Mouse (Mus musculus) embryonic facial prominence, embryonic 15.5 days (tissue): ENCODE data around the gene Gm28043. TPM values are rescaled to one million over a fixed set of nuclear protein-coding genes. Genes with fewer than 3 reads are reported as not detected.
A peak's percentile ranks its signal among the peaks of the same experiment; 100 is the strongest.
"Not testable (repeated sequence)": the region's sequence is repeated elsewhere in the genome, so short reads cannot be mapped to it uniquely, and the experiment has no call there.

Experiments used
- ATAC-seq: fragments of 200-750 bp; cut with Nextera tagmentation; 2 replicates; pipeline ENCODE4 v1.8.0; 2017; ENCODE audit warnings: low read depth, moderate TSS enrichment; ENCODE audit not compliant: insufficient number of reproducible peaks, low FRiP score, low TSS enrichment
- H3K27ac ChIP-seq: fragments of 300-500 bp; sonication (generic); replicated peaks from 2 replicates; pipeline ENCODE4 v1.5.1; 2015; ENCODE audit warnings: mild to moderate bottlenecking, inconsistent platforms
- H3K27me3 ChIP-seq: fragments of 300-500 bp; sonication (generic); 2 replicates; pipeline ENCODE4 v1.6.1; 2015; ENCODE audit warnings: inconsistent platforms
- H3K36me3 ChIP-seq: fragments of 300-500 bp; sonication (generic); 2 replicates; pipeline ENCODE4 v1.6.1; 2015; ENCODE audit warnings: mild to moderate bottlenecking, inconsistent platforms
- H3K4me1 ChIP-seq: fragments of 300-500 bp; sonication (generic); 2 replicates; pipeline ENCODE4 v1.6.1; 2015; ENCODE audit warnings: inconsistent platforms
- H3K4me2 ChIP-seq: fragments of 300-500 bp; sonication (generic); replicated peaks from 2 replicates; pipeline ENCODE4 v1.6.1; 2015; ENCODE audit warnings: mild to moderate bottlenecking, inconsistent platforms
- H3K4me3 ChIP-seq: fragments of 300-500 bp; sonication (generic); replicated peaks from 2 replicates; pipeline ENCODE4 v1.5.1; 2015; ENCODE audit warnings: mild to moderate bottlenecking, inconsistent platforms
- H3K9ac ChIP-seq: fragments of 300-500 bp; sonication (generic); 2 replicates; pipeline ENCODE4 v1.6.1; 2015; ENCODE audit warnings: inconsistent platforms
- H3K9me3 ChIP-seq: fragments of 300-500 bp; sonication (generic); replicated peaks from 2 replicates; pipeline ENCODE4 v1.6.1; 2016; ENCODE audit warnings: inconsistent platforms
- WGBS: fragments of 180-500 bp; shearing (Covaris S2); methylation state at CpG from one replicate; pipeline ENCODE4 v1.1.7; 2015; 5-methylcytosine and 5-hydroxymethylcytosine counted together
- polyA plus RNA-seq: library from polyadenylated mRNA; unstranded; fragments of >200 nt; fragmentation: Nextera tagmentation; extraction: Ambion mirVana; gene quantifications from 2 replicates; pipeline ENCODE4 v1.2.1, GENCODE M21; 2015

The Gm28043 gene
- polyA plus RNA-seq, 1 experiment from 2014 or later = 2.4 TPM

GRCm38 (mm10) chr17:29713734-29714133 is 99.1 kb downstream of the Gm28043 start:
- H3K4me1 ChIP-seq = peaks cover 46% of the 10 kb centered on the region
- WGBS = 93% methylated on average over 4 of the region's 4 CpGs
- not testable (repeated sequence) for H3K4me3 ChIP-seq, H3K27ac ChIP-seq, H3K27me3 ChIP-seq, H3K9ac ChIP-seq, H3K4me2 ChIP-seq, ATAC-seq, H3K36me3 ChIP-seq, H3K9me3 ChIP-seq

DNA sequence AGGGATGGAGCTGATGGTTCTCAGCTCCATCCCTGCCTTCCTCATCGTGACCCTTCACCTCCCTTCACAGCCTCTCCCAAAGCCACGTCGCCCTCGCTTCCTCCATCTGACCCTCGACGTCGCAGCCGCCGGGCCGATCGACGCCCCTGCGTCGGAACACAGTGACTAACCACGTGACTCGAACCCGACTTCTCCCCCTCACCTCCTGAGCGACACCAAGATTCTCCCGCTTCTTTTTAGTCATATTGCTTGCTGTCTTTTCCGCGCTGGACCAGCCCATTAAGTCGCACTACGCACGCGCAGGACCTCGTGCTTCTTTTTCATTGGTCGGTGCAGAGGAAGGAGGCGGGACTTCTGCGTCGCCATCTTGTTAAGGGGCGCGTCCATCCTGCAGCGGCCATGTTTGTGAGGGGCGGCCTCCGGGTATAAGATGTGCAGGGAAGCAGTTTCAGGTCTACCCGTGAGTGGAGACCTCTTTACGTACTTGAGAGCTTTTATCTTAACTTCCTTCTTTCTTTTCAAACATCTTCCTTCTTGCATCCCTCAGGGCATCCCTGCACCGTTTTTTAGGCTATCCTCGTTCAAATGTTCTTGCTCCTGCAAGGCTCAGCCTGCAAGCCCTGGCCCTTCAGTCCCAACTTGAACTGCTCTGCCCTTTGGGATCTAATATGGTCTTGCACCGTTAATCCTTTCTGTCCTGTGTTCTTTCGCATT is 102.2 kb downstream of the Gm28043 start, which contains the start of gene Ccdc167:
Ccdc167 (minus strand) TSS at position 313 of the 714 bp plus-strand sequence.
- Histone ChIP-seq H3K9me3 (no peaks in the 10 kb centered on the region), H3K27ac (0 out of 2 replicates have a peak within 1 kb of the TSS, but pooled peaks have one; percentile 13), H3K4me1 (peaks cover 15% of the 10 kb centered on the region), H3K4me2 (peak within 1 kb of the TSS; percentile 71), H3K36me3 (peaks cover 10% of the 10 kb centered on the region; the same call in 1 of the 2 replicates), H3K4me3 (peak within 1 kb of the TSS; percentile 58), H3K9ac (peak within 1 kb of the TSS; percentile 36), H3K27me3 (no peaks in the 10 kb centered on the region)
- peak; percentile 94 for ATAC-seq
- 5% methylated on average over 41 of the region's 41 CpGs for WGBS

GRCm38 (mm10) chr17:29718660-29719059 is 104.0 kb downstream of the Gm28043 start:
- ATAC-seq = no peak
- Histone ChIP-seq H3K36me3 (peaks cover 10% of the 10 kb centered on the region; the same call in 1 of the 2 replicates), H3K4me3 (no peak overlapping the region), H3K9me3 (no peaks in the 10 kb centered on the region), H3K27ac (no peak overlapping the region), H3K4me2 (no peak overlapping the region), H3K27me3 (no peaks in the 10 kb centered on the region), H3K9ac (no peak overlapping the region), H3K4me1 (peaks cover 15% of the 10 kb centered on the region)
- WGBS = 81% methylated on average over 8 of the region's 8 CpGs

DNA sequence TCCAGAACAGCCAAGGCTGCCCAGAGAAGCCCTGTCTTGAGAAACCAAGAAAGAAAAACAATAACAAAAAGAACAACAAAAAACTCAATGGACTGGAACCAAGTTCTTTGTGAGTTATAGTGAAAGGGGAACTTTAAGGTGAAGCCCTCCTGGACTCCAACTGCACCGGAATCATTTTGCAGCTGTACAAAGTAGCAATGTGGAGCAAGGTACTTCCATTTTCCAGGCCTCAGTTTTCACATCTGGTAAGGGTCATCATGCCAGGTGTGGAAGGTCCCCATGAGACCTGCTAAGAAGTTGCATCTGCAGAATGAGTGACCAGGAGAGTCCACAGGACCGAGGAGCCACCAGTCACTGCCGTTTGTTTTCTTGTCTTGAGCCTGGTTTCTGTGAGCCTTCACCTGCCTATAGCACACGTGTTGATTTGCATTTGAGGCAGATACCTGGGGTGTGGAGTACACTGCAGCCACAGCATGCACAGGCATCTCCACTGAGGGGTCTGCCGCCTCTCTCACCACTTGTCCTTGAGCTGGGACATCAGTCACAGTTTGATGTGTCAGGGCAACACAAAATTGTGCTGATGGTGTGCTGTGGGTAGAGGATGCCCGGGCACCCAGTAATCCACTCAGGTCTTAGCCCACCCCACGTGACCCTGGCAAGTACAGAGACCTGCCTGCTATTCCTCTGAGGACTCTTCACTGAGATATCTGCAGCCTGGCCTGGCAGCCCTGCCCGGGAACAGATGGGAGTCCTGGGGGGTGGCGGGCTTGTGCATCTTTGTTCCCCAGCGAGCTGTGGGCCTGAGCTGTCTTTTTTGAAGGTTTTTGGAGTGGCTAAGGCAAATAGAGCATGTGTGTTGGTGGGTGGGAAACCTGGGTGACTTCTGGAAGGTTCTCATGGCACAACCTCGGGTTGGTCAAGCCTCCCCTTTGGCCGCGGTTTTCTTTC is 105.2 kb downstream of the Gm28043 start:
- Histone ChIP-seq H3K27ac (no peak overlapping the region), H3K9me3 (no peaks in the 10 kb centered on the region), H3K4me2 (no peak overlapping the region), H3K27me3 (no peaks in the 10 kb centered on the region), H3K9ac (no peak overlapping the region), H3K36me3 (0 out of 2 replicates have a peak, but pooled peaks cover 1% of the 10 kb centered on the region), H3K4me1 (peaks cover 18% of the 10 kb centered on the region), H3K4me3 (no peak overlapping the region)
- 79% methylated on average over 13 of the region's 13 CpGs for WGBS
- no peak for ATAC-seq

- H3K36me3 ChIP-seq = no peaks in the 10 kb centered on the region
- H3K27ac ChIP-seq = no peak overlapping the region
- H3K9me3 ChIP-seq = no peaks in the 10 kb centered on the region
- no peak overlapping the region for H3K4me3 ChIP-seq
- ATAC-seq = no peak
- no peak overlapping the region for H3K9ac ChIP-seq
- H3K4me2 ChIP-seq = no peak overlapping the region
- no peaks in the 10 kb centered on the region for H3K27me3 ChIP-seq
- H3K4me1 ChIP-seq = peaks cover 15% of the 10 kb centered on the region
- 58% methylated on average over 11 of the region's 11 CpGs for WGBS
Measured at GRCm38 (mm10) chr17:29720755-29721365, 106.2 kb downstream of the Gm28043 start.

DNA sequence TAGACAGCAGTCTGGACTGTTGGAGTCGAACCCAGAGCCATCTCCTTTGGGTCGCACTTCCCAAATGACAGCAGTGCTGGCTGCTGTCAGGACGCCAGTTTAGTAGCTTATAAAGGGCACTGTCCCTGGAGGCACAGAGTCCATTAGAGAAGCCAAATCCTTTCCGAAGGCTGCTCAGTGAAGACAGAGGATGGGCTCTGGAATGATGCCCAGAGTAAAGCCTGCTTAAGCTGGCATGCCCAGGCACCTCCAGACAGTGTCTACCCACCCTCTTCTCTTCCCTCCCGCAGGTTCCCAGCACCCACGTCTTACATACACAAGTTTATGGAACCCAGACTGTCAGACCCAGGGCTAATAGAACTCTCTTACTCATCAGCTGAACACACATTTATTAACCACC is 109.9 kb downstream of the Gm28043 start:
- Histone ChIP-seq H3K4me3 (no peak overlapping the region), H3K4me1 (0 out of 2 replicates have a peak, but pooled peaks cover 3% of the 10 kb centered on the region), H3K27me3 (no peaks in the 10 kb centered on the region), H3K9ac (no peak overlapping the region), H3K36me3 (no peaks in the 10 kb centered on the region), H3K27ac (no peak overlapping the region), H3K4me2 (no peak overlapping the region), H3K9me3 (no peaks in the 10 kb centered on the region)
- no peak for ATAC-seq
- WGBS = 44% methylated on average over 6 of the region's 6 CpGs

DNA sequence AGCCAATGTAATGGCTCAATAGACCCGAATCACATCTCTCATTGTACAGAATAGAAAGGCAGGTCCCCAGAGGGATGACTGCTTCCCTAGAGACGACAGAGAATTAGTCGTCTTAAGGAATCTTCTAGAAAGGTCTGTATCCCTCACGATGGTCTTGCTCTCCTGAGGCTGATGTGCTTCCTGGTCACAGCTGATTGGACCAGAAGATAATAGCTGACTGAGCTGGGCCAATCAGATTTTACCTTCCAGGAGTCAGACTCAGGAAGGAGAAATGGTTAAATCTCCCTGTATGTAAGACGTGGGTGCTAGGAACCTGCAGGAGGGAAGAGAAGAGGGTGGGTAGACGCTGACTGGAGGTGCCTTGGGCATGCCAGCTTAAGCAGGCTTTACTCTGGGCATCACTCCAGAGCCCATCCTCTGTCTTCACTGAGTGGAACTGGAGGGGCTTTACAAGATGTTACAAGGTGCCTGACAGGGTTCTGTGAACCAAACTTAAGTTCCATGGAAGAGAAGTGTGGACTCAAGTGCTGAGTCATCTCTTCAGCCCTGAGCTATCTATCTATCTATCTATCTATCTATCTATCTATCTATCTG is 110.4 kb downstream of the Gm28043 start:
- H3K4me2 ChIP-seq = no peak overlapping the region
- WGBS = 65% methylated on average over 6 of the region's 6 CpGs
- H3K9me3 ChIP-seq = no peaks in the 10 kb centered on the region
- H3K27me3 ChIP-seq = no peaks in the 10 kb centered on the region
- H3K27ac ChIP-seq = no peak overlapping the region
- H3K36me3 ChIP-seq = no peaks in the 10 kb centered on the region
- no peak for ATAC-seq
- no peak overlapping the region for H3K9ac ChIP-seq
- no peak overlapping the region for H3K4me3 ChIP-seq
- H3K4me1 ChIP-seq = 0 out of 2 replicates have a peak, but pooled peaks cover 3% of the 10 kb centered on the region

DNA sequence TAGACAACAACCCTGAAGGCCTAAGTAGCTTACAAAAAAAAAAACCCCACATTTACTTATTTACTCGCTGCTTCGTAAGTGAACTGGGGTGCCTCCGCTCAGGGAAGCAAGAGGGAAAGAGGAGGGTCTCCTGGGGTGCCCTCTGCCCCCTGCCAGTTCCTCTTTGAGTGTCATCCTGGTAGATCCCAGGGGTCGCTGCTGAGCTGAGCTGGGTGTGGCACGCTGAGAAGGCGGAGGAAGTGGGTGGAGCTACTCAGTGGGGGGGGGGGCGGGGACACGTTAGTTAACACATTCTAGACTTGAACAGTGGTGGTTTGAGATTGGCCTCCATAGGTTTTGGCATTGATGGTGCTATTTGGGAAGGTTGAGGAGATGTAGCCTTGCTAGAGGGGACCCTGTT is 113.4 kb downstream of the Gm28043 start:
- Histone ChIP-seq H3K36me3 (no peaks in the 10 kb centered on the region), H3K27me3 (no peaks in the 10 kb centered on the region), H3K4me3 (no peak overlapping the region), H3K4me2 (no peak overlapping the region), H3K9me3 (no peaks in the 10 kb centered on the region), H3K27ac (no peak overlapping the region), H3K4me1 (peaks cover 16% of the 10 kb centered on the region), H3K9ac (no peak overlapping the region)
- ATAC-seq = no peak
- 55% methylated on average over 8 of the region's 8 CpGs for WGBS

GRCm38 (mm10) chr17:29730510-29731265 is 116.0 kb downstream of the Gm28043 start:
- Histone ChIP-seq H3K9ac (no peak overlapping the region), H3K4me1 (peaks cover 13% of the 10 kb centered on the region), H3K4me3 (no peak overlapping the region), H3K27me3 (no peaks in the 10 kb centered on the region), H3K9me3 (no peaks in the 10 kb centered on the region), H3K36me3 (no peaks in the 10 kb centered on the region), H3K4me2 (no peak overlapping the region), H3K27ac (no peak overlapping the region)
- WGBS = 44% methylated on average over 13 of the region's 13 CpGs
- 0 out of 2 replicates have a peak, but pooled peaks have one; percentile 43 for ATAC-seq

DNA sequence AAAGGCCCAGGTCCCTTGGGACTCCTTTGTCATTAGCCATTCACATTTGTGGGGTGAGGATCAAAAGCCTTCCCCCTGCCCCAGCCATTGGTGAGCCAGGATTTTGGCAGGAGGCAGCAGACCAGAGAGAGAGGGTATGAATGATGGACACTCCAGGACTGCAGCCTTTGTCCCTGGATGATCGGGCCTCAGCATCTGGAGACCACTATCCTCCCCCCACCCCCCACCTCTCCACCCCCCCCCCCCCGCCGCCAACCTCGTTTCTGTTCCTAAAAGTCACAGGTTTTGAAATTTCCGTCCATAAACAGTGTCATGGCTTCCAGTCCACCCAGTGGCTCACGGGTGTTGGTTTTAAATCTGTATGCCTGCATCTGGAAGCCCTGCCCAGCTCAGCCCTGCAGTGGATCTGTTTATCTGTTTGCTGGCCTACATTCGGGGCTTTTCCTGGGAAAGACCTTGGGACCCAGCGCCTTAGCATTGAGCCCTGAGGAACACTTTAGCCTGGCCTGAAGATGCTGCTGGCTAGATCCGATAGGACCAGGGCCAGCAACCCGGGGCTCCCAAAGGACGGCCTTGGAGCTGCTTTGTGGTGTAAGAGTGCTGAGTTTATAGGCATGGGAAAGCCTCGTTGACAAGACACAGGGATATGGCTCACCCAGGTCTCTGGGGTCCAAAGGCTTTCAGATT is 116.7 kb downstream of the Gm28043 start:
- H3K4me2 ChIP-seq = no peak overlapping the region
- H3K36me3 ChIP-seq = no peaks in the 10 kb centered on the region
- WGBS = 49% methylated on average over 12 of the region's 12 CpGs
- H3K4me1 ChIP-seq = peaks cover 13% of the 10 kb centered on the region
- no peak for ATAC-seq
- H3K27me3 ChIP-seq = no peaks in the 10 kb centered on the region
- H3K9ac ChIP-seq = no peak overlapping the region
- no peak overlapping the region for H3K27ac ChIP-seq
- no peaks in the 10 kb centered on the region for H3K9me3 ChIP-seq
- no peak overlapping the region for H3K4me3 ChIP-seq
